Mouse (Mus musculus) left cerebral cortex, adult 2 months (tissue): ENCODE data around the gene 9930021J03Rik. TPM values are rescaled to one million over a fixed set of nuclear protein-coding genes. Genes with fewer than 3 reads are reported as not detected.

Experiments
- DNase-seq, 2 experiments: peaks; one replicate each; pipeline ENCODE4 v3.0.0; 2021 to 2022; ENCODE audit warnings: low spot score in 2 of 2, mixed read lengths in 1 of 2; ENCODE audit errors: extremely low spot score in 1 of 2
- H3K27ac ChIP-seq: fragments of 200-600 bp; 2 replicates; pipeline ENCODE4 v1.8.1; 2022
- H3K4me3 ChIP-seq: fragments of 200-600 bp; 2 replicates; pipeline ENCODE4 v1.8.1; 2022
- CTCF ChIP-seq: fragments of 200-600 bp; IDR thresholded peaks from 2 replicates; pipeline ENCODE4 v1.8.1; 2022; ENCODE audit warnings: antibody characterized with exemption, mild to moderate bottlenecking, moderate library complexity
- intact Hi-C: fragments of 180-260 bp; cut with DNase I; formaldehyde crosslinking; loops from one replicate; pipeline ENCODE4 v1.15.1; 2025
- total RNA-seq, 2 experiments: library from RNA; stranded (reverse); gene quantifications; 2 replicates each; pipeline ENCODE4 v1.2.3; 2021

The 9930021J03Rik gene
- total RNA-seq, 2 experiments from 2014 or later, result 38.3 to 41.1 TPM

- no peak overlapping the region for H3K4me3 ChIP-seq
- no peak for DNase-seq
- no peak overlapping the region for H3K27ac ChIP-seq
- intact Hi-C loops, result loop anchor here (5.0 kb wide), 3 partner anchors 297 to 527 kb away; no protein-coding TSS in a partner anchor
- no peak for TF ChIP-seq CTCF
Measured at GRCm38 (mm10) chr19:29680182-29681152, 125.3 kb downstream of the 9930021J03Rik start.

GRCm38 (mm10) chr19:29678181-29678778, 127.5 kb downstream of the 9930021J03Rik start:
- H3K4me3 ChIP-seq, result no peak overlapping the region
- no peak overlapping the region for H3K27ac ChIP-seq
- no peak for TF ChIP-seq CTCF
- no peak for DNase-seq
- intact Hi-C loops, result no loop called here

GRCm38 (mm10) chr19:29676479-29677193, 129.2 kb downstream of the 9930021J03Rik start:
- DNase-seq, result no peak
- no peak for TF ChIP-seq CTCF
- intact Hi-C loops, result no loop called here
- Histone ChIP-seq H3K4me3 (no peak overlapping the region), H3K27ac (no peak overlapping the region)

DNA sequence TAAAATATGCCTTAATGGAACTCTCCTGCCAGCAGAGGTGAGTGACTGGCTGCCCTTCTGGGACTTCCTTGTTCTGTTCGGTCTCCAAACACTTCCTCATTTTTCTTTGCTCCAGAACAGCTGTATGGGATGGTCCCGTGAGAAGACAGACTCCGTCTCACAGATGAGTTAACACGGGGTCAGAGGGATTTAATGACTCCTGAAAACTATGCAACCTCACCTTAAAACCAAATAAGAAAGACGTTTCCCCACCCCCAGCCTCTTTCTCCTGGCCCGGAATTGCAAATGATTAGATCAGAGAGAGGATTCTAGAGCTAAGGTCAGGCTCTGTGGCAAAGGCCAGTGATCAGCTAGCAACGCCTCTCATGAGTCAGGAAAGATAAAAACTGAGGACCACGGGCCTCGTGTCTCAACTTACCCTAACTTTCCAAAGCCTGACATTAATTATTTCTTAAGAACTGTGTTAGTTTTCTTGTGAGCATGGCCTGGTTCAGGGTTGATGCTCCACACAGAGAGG, 130.2 kb downstream of the 9930021J03Rik start:
- DNase-seq, result no peak
- Histone ChIP-seq H3K27ac (no peak overlapping the region), H3K4me3 (no peak overlapping the region)
- no peak for TF ChIP-seq CTCF
- intact Hi-C loops, result no loop called here

GRCm38 (mm10) chr19:29674946-29675345, 130.8 kb downstream of the 9930021J03Rik start:
- no peak overlapping the region for H3K4me3 ChIP-seq
- no peak for DNase-seq
- intact Hi-C loops, result no loop called here
- TF ChIP-seq CTCF, result no peak
- no peak overlapping the region for H3K27ac ChIP-seq

- DNase-seq, result no peak
- Histone ChIP-seq H3K4me3 (no peak overlapping the region), H3K27ac (no peak overlapping the region)
- intact Hi-C loops, result no loop called here
- no peak for TF ChIP-seq CTCF
Measured at GRCm38 (mm10) chr19:29672660-29673059, 133.1 kb downstream of the 9930021J03Rik start.

DNA sequence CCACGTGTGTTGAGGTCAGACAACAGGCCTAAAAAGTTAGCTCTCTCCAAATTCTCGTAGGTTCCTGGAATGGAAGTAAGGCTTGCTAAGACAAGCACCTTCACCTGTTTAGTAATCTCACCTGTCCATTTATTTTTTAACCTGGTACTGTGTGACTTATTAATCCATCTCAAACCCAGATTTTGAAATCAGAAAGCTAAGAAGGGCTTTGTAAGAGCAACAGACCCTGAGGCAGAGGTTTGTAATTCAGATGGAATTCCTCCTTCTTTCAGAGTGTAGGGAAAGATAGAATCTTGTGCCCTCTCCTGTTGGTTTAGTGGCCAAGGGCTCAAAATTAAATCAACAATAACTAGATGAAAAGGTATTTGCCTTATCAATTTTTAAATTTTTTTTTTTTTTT, 134.6 kb downstream of the 9930021J03Rik start:
- intact Hi-C loops, result no loop called here
- no peak for DNase-seq
- no peak overlapping the region for H3K27ac ChIP-seq
- TF ChIP-seq CTCF, result no peak
- H3K4me3 ChIP-seq, result no peak overlapping the region

DNA sequence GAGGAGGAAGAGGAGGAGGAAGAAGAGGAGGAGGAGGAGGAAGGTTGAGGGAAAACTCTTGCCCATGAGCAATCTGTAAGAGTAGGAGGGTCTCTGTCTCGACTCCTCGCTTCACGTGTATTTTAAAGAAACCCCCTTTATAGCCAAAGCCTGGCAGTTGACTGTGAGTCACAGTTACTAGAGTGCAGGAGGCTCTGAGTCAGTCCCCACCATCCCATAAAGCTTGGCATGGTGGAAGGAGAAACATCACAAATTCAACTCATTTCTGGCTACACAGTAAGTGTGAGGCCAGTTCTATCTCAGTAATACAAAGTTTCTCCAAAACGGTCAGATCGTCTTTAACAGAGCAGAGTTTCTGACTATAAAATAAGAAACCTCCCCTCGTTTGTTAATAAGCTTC, 135.5 kb downstream of the 9930021J03Rik start:
- intact Hi-C loops, result no loop called here
- DNase-seq, result no peak
- H3K27ac ChIP-seq, result no peak overlapping the region
- no peak for TF ChIP-seq CTCF
- H3K4me3 ChIP-seq, result no peak overlapping the region

GRCm38 (mm10) chr19:29668135-29668534, 137.7 kb downstream of the 9930021J03Rik start:
- no peak for TF ChIP-seq CTCF
- intact Hi-C loops, result no loop called here
- Histone ChIP-seq H3K27ac (no peak overlapping the region), H3K4me3 (no peak overlapping the region)
- DNase-seq, result no peak

DNA sequence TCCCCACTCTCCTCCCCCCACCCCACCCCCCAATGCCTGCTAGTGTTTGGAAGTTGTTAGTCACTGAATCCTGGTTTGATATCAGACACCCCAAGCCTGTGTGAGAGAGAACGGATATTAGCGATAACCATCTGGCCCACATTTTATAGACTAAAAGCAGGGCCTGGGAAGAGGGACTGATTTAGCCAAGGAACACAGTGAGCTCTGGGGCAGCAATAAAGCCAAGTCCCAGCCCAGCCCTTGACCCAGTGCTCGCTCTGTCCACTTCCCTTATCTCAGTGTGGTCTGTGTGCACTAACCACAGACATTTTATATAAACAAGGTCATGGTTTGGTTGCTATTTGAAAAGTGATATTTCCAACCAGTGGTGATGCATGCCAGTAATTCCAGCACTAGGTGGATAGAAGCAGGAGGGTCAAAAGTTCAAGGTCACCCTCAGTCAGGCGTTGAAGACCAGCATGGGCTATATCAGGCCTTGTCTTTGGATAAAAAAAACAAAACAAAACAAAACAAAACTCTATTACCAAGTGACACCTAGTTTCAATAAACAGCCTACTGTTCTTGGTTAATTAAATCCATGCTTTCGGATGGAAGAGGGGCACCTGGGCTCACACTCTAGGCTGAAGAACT, 138.7 kb downstream of the 9930021J03Rik start:
- intact Hi-C loops, result no loop called here
- no peak overlapping the region for H3K27ac ChIP-seq
- TF ChIP-seq CTCF, result no peak
- no peak overlapping the region for H3K4me3 ChIP-seq
- DNase-seq, result no peak

- no peak for DNase-seq
- no peak for TF ChIP-seq CTCF
- H3K4me3 ChIP-seq, result no peak overlapping the region
- intact Hi-C loops, result no loop called here
- no peak overlapping the region for H3K27ac ChIP-seq
Measured at GRCm38 (mm10) chr19:29666164-29666563, 139.6 kb downstream of the 9930021J03Rik start.
